Mouse (Mus musculus) neural tube, embryonic 12.5 days (tissue): ENCODE measurements around the gene Cacna1g. TPM values are rescaled to one million over a fixed set of nuclear protein-coding genes. Genes with fewer than 3 reads are reported as not detected.
A peak's percentile ranks its signal among the peaks of the same experiment; 100 is the strongest.

Experiments used
- ATAC-seq: fragments of 200-750 bp; cut with Nextera tagmentation; 2 replicates; pipeline ENCODE4 v1.8.0; 2017; ENCODE audit warnings: low read depth, mild to moderate bottlenecking, moderate TSS enrichment, moderate library complexity; ENCODE audit not compliant: low FRiP score
- H3K27ac ChIP-seq: fragments of 300-500 bp; sonication (generic); 2 replicates; pipeline ENCODE4 v1.5.1; 2016
- H3K27me3 ChIP-seq: fragments of 300-500 bp; sonication (generic); replicated peaks from 2 replicates; pipeline ENCODE4 v1.6.1; 2016; ENCODE audit warnings: mild to moderate bottlenecking
- H3K36me3 ChIP-seq: fragments of 300-500 bp; sonication (generic); 2 replicates; pipeline ENCODE4 v1.6.1; 2016; ENCODE audit warnings: mild to moderate bottlenecking
- H3K4me1 ChIP-seq: fragments of 300-500 bp; sonication (generic); 2 replicates; pipeline ENCODE4 v1.6.1; 2016
- H3K4me2 ChIP-seq: fragments of 300-500 bp; sonication (generic); replicated peaks from 2 replicates; pipeline ENCODE4 v1.6.1; 2016; ENCODE audit warnings: mild to moderate bottlenecking
- H3K4me3 ChIP-seq: fragments of 300-500 bp; sonication (generic); 2 replicates; pipeline ENCODE4 v1.5.1; 2016
- H3K9ac ChIP-seq: fragments of 300-500 bp; sonication (generic); 2 replicates; pipeline ENCODE4 v1.6.1; 2016; ENCODE audit warnings: mild to moderate bottlenecking
- H3K9me3 ChIP-seq: fragments of 300-500 bp; sonication (generic); 2 replicates; pipeline ENCODE4 v1.6.1; 2016; ENCODE audit warnings: mild to moderate bottlenecking
- WGBS: fragments of 180-500 bp; shearing (Covaris S2); methylation state at CpG from one replicate; pipeline ENCODE4 v1.1.7; 2016; 5-methylcytosine and 5-hydroxymethylcytosine counted together
- polyA plus RNA-seq: library from polyadenylated mRNA; unstranded; fragments of >200 nt; fragmentation: Nextera tagmentation; extraction: Ambion mirVana; gene quantifications from 2 replicates; pipeline ENCODE4 v1.2.1, GENCODE M21; 2016

Gene Cacna1g
- polyA plus RNA-seq, 1 experiment from 2014 or later, result 12.0 TPM

GRCm38 (mm10) chr11:94491035-94491748 is 17.2 kb upstream of the Cacna1g start:
- no peak overlapping the region for H3K27ac ChIP-seq
- peak; percentile 59; the same call in 1 of the 2 replicates for ATAC-seq
- WGBS, result 4% methylated on average over 55 of the region's 55 CpGs

GRCm38 (mm10) chr11:94489745-94490144 is 15.7 kb upstream of the Cacna1g start:
- H3K27ac ChIP-seq, result no peak overlapping the region
- H3K4me1 ChIP-seq, result peaks cover 10% of the 10 kb centered on the region; the same call in 1 of the 2 replicates
- no peak overlapping the region for H3K9ac ChIP-seq
- no peak for ATAC-seq
- H3K4me3 ChIP-seq, result no peak overlapping the region
- WGBS, result 36% methylated on average over 4 of the region's 4 CpGs
- H3K27me3 ChIP-seq, result peaks cover 44% of the 10 kb centered on the region
- no peaks in the 10 kb centered on the region for H3K36me3 ChIP-seq
- no peak overlapping the region for H3K4me2 ChIP-seq
- H3K9me3 ChIP-seq, result no peaks in the 10 kb centered on the region

More at GRCm38 (mm10) chr11:94491035-94491748, 17.2 kb upstream of the Cacna1g start:
- peak overlapping the region; percentile 49 for H3K4me3 ChIP-seq
- H3K36me3 ChIP-seq, result no peaks in the 10 kb centered on the region
- H3K9me3 ChIP-seq, result no peaks in the 10 kb centered on the region
- H3K9ac ChIP-seq, result peak overlapping the region; percentile 72
- H3K4me1 ChIP-seq, result peaks cover 10% of the 10 kb centered on the region; the same call in 1 of the 2 replicates
- H3K27me3 ChIP-seq, result peaks cover 39% of the 10 kb centered on the region
- H3K4me2 ChIP-seq, result peak overlapping the region; percentile 85

GRCm38 (mm10) chr11:94488767-94489533 is 15.0 kb upstream of the Cacna1g start:
- no peak overlapping the region for H3K9ac ChIP-seq
- no peaks in the 10 kb centered on the region for H3K36me3 ChIP-seq
- H3K4me3 ChIP-seq, result no peak overlapping the region
- no peaks in the 10 kb centered on the region for H3K9me3 ChIP-seq
- 87% methylated on average over 11 of the region's 11 CpGs for WGBS
- peaks cover 10% of the 10 kb centered on the region; the same call in 1 of the 2 replicates for H3K4me1 ChIP-seq
- ATAC-seq, result no peak
- H3K27ac ChIP-seq, result no peak overlapping the region
- peaks cover 45% of the 10 kb centered on the region for H3K27me3 ChIP-seq
- H3K4me2 ChIP-seq, result no peak overlapping the region

DNA sequence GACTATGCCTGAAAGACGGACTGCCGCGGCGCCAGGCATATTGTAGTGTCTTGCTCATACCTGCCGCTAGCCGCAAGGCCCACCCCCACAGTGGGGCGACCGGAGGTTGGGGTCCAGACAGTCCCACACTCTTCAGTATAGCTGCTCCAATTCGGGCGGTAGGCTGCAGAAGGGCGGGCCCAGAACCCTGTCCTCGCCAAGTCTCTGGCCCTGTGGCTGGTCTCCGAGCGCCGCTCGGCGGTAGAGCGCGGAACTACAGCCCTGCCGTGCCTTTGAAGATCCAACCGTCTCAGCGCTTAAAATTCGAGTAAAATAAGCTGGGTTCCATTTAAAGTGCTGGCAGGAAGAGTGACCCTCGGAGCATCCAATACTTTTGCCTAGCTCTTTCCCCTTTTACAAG is 12.0 kb upstream of the Cacna1g start, which contains the start of gene Spata20:
Spata20 (minus strand) TSS at position 179 of the 400 bp plus-strand sequence.
- peaks cover 3% of the 10 kb centered on the region; the same call in 1 of the 2 replicates for H3K4me1 ChIP-seq
- no peak within 1 kb of the TSS for H3K9ac ChIP-seq
- H3K36me3 ChIP-seq, result no peaks in the 10 kb centered on the region
- ATAC-seq, result peak; percentile 75
- H3K27ac ChIP-seq, result no peak within 1 kb of the TSS
- H3K27me3 ChIP-seq, result peaks cover 28% of the 10 kb centered on the region
- no peaks in the 10 kb centered on the region for H3K9me3 ChIP-seq
- no peak within 1 kb of the TSS for H3K4me3 ChIP-seq
- H3K4me2 ChIP-seq, result peak within 1 kb of the TSS; percentile 37; the same call in 1 of the 2 replicates
- 3% methylated on average over 24 of the region's 24 CpGs for WGBS

- ATAC-seq, result 0 out of 2 replicates have a peak, but pooled peaks have one; percentile 21
- no peaks in the 10 kb centered on the region for H3K9me3 ChIP-seq
Observed at GRCm38 (mm10) chr11:94485223-94485622, 11.2 kb upstream of the Cacna1g start.

GRCm38 (mm10) chr11:94484636-94485035 is 10.6 kb upstream of the Cacna1g start:
- Histone ChIP-seq H3K27ac (no peak overlapping the region), H3K27me3 (peaks cover 21% of the 10 kb centered on the region), H3K9me3 (no peaks in the 10 kb centered on the region), H3K36me3 (no peaks in the 10 kb centered on the region), H3K4me3 (no peak overlapping the region), H3K4me2 (no peak overlapping the region), H3K4me1 (no peaks in the 10 kb centered on the region; the same call in 1 of the 2 replicates), H3K9ac (no peak overlapping the region)
- ATAC-seq, result no peak
- WGBS, result 89% methylated on average over 9 of the region's 9 CpGs

More at GRCm38 (mm10) chr11:94485223-94485622, 11.2 kb upstream of the Cacna1g start:
- Histone ChIP-seq H3K27me3 (peaks cover 24% of the 10 kb centered on the region), H3K27ac (no peak overlapping the region), H3K4me2 (no peak overlapping the region), H3K9ac (no peak overlapping the region), H3K36me3 (no peaks in the 10 kb centered on the region), H3K4me3 (no peak overlapping the region), H3K4me1 (no peaks in the 10 kb centered on the region; the same call in 1 of the 2 replicates)
- WGBS, result 80% methylated on average over 5 of the region's 5 CpGs

DNA sequence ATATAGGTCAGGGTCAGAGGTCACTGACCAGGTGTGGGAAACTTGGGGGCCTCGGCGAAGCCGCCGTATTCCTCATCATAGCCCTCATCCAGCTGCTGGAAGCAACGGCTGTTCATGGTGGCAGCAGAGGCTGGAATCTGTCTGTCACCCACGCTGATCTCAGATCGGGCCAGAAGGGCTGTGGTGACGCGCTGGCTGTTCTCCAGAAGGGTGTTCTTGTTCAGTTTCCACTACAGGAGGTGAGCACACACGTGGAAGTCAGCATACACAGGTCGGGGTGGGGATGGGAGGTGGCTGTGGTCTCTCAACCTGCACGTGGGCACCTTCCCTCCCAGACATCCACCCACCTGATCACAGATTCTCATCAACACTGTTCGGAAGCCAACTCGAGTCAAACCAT is 9.9 kb upstream of the Cacna1g start:
- ATAC-seq, result no peak
- Histone ChIP-seq H3K9ac (no peak overlapping the region), H3K4me2 (no peak overlapping the region), H3K9me3 (no peaks in the 10 kb centered on the region), H3K27me3 (peaks cover 15% of the 10 kb centered on the region), H3K4me1 (no peaks in the 10 kb centered on the region; the same call in 1 of the 2 replicates), H3K4me3 (no peak overlapping the region), H3K27ac (no peak overlapping the region), H3K36me3 (no peaks in the 10 kb centered on the region)
- WGBS, result 79% methylated on average over 14 of the region's 14 CpGs

DNA sequence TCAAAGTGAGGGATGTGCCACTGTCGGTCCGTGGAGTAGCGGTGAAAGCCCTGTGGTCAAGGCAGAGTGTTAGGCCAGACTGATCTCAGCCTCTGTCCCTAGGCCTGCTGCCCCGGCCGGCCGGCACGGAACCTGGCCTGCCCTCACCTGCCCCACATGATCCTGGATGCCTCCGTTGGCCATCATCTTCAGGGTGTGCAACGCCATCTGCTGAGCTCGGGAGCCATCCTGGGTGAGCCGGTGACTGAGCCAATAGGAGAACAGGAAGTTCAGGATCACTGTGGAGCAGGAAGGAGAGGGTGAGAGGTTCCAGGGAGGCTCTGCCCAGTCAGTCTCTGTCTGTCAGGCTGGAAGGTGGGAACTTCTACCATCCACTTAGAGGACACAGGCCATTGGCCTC is 9.4 kb upstream of the Cacna1g start:
- Histone ChIP-seq H3K9ac (no peak overlapping the region), H3K9me3 (no peaks in the 10 kb centered on the region), H3K4me2 (no peak overlapping the region), H3K27me3 (peaks cover 13% of the 10 kb centered on the region), H3K36me3 (no peaks in the 10 kb centered on the region), H3K4me1 (no peaks in the 10 kb centered on the region; the same call in 1 of the 2 replicates), H3K4me3 (no peak overlapping the region), H3K27ac (no peak overlapping the region)
- WGBS, result 79% methylated on average over 11 of the region's 11 CpGs
- ATAC-seq, result no peak

DNA sequence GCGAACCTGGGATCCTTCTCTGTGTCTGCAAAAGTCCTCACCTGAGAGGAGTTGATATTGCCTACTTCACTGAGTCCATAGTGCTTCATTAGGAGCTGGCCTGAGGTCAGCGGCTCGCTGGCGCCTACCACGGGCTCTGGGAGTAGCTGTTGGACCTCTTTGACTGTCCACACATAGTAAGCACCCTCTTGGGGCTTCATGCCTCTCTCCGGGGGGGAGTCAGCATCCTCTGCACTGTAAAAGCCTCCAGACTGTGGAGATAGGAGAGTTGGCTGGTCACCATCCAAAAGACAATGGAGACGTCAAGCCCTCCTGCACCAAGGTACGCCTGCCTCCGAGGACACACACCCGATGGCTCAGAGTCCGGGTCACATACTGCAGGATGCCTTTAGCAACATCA is 8.7 kb upstream of the Cacna1g start:
- WGBS, result 94% methylated on average over 11 of the region's 11 CpGs
- Histone ChIP-seq H3K4me2 (no peak overlapping the region), H3K9ac (no peak overlapping the region), H3K27me3 (peaks cover 20% of the 10 kb centered on the region), H3K27ac (no peak overlapping the region), H3K9me3 (no peaks in the 10 kb centered on the region), H3K4me3 (no peak overlapping the region), H3K36me3 (no peaks in the 10 kb centered on the region), H3K4me1 (no peaks in the 10 kb centered on the region; the same call in 1 of the 2 replicates)
- ATAC-seq, result no peak

DNA sequence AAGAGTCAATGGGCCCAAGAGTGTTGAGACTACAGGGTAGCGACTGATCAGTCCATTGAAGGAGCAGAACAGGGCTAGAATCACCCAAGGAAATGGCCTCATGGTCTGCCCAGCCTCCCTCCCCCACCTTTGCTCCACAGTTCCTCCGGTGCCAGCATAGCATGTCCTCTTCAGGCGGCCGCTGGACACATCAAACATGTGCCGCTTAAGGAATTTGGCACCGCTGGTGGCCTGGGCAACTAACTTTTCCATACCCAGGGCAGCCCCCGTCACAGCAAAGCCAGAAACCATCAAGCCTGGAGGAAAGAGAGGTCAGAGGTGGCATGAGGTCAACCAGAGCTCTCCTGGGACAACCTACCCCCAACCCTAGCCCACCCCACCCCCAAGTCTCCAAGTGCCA is 8.0 kb upstream of the Cacna1g start:
- H3K4me3 ChIP-seq, result no peak overlapping the region
- H3K36me3 ChIP-seq, result no peaks in the 10 kb centered on the region
- H3K9me3 ChIP-seq, result no peaks in the 10 kb centered on the region
- no peaks in the 10 kb centered on the region; the same call in 1 of the 2 replicates for H3K4me1 ChIP-seq
- WGBS, result 87% methylated on average over 7 of the region's 7 CpGs
- no peak for ATAC-seq
- H3K4me2 ChIP-seq, result no peak overlapping the region
- H3K27me3 ChIP-seq, result peaks cover 25% of the 10 kb centered on the region
- H3K27ac ChIP-seq, result no peak overlapping the region
- no peak overlapping the region for H3K9ac ChIP-seq

DNA sequence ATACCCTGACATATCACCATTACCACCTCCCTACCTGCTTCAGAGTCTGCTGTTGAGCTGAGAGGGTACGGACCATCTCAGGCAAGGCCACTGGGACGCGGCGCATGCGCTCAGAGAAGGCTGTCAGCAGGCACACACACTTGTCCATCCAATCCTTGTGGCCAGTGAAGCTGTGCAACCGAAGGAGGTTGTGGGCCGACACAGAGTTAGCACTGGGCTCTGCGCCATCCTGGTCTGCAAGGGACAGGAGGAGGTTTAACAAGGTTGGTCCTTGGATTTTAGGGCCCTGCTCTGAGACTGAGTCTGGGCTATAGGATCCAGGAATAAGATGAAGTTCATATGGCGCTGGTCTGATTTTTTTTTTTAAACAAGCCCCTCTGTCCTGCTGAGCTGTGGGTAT is 6.4 kb upstream of the Cacna1g start:
- Histone ChIP-seq H3K27me3 (peaks cover 39% of the 10 kb centered on the region), H3K4me3 (no peak overlapping the region), H3K9ac (no peak overlapping the region), H3K27ac (no peak overlapping the region), H3K9me3 (no peaks in the 10 kb centered on the region), H3K36me3 (no peaks in the 10 kb centered on the region), H3K4me1 (peaks cover 6% of the 10 kb centered on the region; the same call in 1 of the 2 replicates), H3K4me2 (no peak overlapping the region)
- no peak for ATAC-seq
- 92% methylated on average over 9 of the region's 9 CpGs for WGBS

GRCm38 (mm10) chr11:94477651-94478050 is 3.7 kb upstream of the Cacna1g start:
- Histone ChIP-seq H3K9me3 (no peaks in the 10 kb centered on the region), H3K4me1 (peaks cover 30% of the 10 kb centered on the region), H3K36me3 (no peaks in the 10 kb centered on the region), H3K4me2 (no peak overlapping the region), H3K27me3 (peaks cover 53% of the 10 kb centered on the region), H3K27ac (no peak overlapping the region), H3K9ac (no peak overlapping the region), H3K4me3 (no peak overlapping the region)
- ATAC-seq, result no peak
- WGBS, result 88% methylated on average over 6 of the region's 6 CpGs
